Mouse (Mus musculus) heart, postnatal 0 days (tissue): Measurements from ENCODE around the gene 9130213A22Rik.

ENCODE experiments used
- CTCF ChIP-seq: IDR thresholded peaks from 2 replicates; pipeline ENCODE4 v1.5.1; 2016; ENCODE audit warnings: antibody characterized with exemption, control low read depth, low read depth
- EP300 ChIP-seq: IDR thresholded peaks from 2 replicates; pipeline ENCODE4 v1.6.1; 2016; ENCODE audit warnings: antibody characterized with exemption, low read depth

DNA sequence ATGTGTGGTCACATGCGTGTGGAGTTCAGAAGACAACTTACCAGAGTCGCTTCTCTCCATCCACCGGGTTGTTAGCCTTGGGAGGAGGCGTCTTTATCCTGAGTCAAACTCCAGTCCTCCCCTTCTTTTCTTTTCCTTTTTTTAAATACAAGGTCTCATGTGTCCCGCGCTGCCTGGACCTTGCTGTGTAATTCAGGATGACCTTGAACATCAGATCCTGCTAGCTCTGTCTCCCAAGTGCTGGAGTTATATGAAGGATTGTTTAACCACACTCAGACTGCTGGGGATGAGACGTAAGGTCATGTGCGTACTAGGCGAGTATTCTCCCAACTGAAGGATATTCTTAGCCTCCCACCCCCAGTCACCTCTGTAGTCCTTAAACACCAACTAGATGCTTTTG is 45.1 kb downstream of the 9130213A22Rik start:
- TF ChIP-seq EP300: no peak
- TF ChIP-seq CTCF: no peak
